Mouse (Mus musculus): Measurements from ENCODE around the gene Myo16.

Myo16 gene

DNA sequence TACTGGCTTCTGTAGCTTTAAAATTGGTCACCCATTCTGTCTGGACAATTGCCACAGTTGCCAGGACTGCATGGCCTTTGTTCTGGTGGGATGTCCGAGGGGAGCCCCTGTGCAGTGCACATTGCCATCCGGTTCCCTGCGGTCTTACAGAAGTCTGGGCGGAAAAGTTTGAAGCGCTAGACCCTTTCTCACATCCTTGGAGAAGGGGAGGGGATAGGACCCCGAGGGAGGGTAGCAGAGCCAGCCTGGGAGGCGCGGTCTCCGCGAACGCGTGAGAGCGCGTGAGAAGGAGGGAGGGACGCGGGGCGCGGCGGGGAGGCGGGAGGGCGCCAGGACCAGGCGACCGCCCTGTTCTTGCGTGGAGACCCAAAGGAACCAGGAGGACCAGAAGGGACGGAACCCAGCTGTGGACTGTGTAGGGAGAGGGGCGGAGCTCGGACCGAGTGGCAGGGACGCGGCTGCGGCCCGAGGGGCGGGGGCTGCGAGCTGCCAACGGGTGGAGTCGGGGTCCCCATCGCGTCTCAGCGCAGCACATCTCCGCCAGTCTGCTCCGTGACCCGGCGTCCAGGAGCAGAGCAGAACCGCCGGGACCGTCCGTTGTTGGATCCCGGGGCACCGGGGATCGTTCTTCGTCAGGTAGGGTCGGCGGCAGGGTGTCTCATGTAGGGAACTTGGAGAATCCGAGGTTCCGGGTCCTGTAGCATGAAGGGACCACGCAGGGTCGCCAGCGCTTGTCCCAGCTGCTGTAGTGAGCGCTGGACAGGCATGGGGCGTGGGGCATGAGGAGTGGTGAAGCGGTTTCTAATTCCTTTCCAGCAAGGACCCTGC, at the start of gene Myo16:
Gene Myo16 (plus strand): TSS at position 301 of the 828 bp plus-strand sequence.
- peak; percentile 20 for DNase-seq (ENCODE audit: low read depth, low spot score)

DNA sequence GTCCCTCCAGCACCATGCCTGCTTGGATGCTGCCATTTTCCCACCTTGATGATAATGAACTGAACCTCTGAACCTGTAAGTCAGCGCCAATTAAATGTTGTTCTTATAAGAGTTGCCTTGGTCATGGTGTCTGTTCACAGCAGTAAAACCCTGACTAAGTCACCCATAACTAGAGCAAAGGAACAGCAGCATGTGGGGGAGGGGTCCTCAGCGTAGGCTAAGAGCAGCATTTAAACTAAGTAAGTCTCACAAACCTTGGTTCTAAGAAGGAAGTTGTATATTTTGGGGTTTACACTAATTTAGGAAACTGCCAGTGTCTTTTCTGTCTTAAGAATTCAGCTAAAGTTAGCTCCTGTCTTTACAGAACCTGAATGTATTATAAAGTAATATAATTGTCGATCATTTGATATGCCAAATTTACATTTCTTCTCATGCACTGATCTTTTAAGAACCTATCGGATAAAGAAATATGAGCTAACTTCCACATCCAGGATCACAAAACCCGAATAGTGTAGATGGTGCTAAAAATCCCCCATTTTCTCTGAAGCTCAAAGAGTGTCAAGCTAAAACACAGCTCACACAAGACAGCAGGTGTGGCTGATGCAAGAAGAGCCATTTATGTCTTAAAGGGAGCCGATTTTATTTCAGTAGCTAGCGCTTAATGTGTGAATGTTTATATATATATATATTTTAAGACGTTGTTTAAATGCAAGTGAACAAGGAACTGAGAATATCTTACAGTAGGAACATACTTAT, 45.0 kb upstream of the Myo16 start:
- DNase-seq (ENCODE audit: low read depth, low spot score), result no peak

DNA sequence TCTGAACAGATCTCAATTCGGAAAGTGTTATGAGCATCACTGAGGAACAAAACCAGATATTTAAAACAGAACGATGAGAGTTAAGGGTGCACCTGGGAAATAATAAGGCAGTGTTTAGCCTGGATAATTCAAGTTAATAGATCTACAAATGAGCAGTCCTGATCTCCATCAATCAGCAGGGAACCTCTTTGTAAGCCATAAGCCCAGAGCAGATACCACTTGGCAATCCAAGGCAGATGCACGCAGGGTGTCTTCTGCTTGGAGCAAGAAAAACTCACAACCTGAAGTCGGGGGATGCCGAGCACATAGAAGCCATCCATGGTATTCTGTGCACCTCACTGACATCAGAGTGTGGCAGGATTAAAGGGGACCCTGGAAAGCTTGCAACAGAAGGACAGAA, 31.0 kb upstream of the Myo16 start:
- no peak for DNase-seq (ENCODE audit: low read depth, low spot score)

DNA sequence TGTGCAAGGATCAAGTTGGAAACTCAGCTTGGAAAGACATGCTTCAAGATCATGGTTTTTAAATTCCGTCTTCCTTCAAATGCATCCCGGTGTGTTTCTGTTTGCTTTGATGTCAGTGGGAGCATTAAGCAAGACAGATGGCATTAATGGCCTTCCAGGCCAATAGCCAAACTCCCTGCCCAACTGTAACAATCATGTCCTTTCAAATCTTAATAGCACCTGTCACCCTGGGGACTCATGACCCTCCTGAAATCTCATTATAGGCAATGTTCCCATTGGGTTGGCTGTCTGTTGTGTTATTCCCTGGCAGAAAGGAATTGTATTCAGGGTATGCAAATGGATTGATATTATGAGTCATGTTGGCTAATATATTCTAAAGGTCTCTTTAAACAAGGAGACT, 30.3 kb upstream of the Myo16 start:
- no peak for DNase-seq (ENCODE audit: low read depth, low spot score)

DNA sequence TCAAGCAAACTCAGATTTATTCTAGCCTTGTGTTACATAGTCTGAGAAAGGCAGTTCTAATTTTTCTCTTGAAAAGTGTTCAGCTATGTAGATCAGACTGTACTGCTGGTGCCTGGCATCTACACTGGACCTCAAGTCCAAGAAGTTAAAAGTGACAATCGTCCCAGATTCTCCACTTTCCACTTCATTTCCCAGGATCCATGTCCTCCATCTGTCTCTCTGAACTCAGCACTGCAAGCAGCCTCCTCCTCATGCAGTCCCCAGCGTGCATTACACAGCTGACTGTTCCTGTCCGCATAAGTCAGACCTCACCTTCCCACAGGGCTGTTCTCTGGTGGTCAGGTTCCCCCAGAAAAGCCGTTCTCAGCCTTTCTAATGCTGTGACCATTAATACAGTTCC, 28.0 kb upstream of the Myo16 start:
- DNase-seq (ENCODE audit: low read depth, low spot score), result no peak

DNA sequence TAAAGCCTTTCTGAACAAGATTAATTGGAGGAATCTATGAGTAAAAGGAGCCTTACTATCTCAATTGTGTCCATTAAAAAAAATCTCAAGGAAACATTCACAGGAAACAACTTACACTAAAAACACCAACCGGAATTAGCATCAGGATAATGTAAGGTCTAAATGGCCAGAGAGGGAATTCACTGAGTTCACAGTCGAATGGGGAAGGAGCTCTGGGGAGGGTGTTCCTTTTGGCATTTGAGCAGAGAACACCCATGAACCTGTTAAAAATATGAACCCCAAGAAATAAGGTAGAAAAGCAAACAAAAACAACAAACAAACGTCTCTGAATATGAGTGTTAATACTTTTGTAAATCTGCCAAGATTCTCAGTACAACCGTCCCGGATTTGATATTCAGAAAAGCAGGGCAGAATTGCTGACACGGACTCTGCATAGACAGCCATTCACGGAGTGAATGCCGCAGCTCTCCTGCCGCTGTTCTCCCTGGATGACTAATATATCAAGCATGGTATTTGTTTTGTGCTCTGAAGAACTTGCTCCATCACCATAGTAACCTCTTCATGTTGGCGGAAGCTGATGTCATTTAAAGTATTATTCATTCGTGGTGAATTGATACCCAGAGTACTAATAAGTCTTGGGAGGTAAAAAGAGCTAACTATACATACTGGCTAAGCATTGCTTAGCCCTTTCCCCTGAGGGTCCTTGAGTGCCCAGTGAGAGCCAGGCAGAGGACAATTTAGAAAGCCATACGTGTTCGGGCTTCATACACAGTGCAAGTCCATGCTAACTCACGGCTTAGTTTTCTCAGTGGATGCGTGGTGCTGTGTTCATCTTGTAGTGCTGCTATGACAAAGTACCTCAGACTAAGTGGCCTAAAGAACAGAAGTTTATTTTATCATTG, 22.9 kb upstream of the Myo16 start:
- no peak for DNase-seq (ENCODE audit: low read depth, low spot score)

DNA sequence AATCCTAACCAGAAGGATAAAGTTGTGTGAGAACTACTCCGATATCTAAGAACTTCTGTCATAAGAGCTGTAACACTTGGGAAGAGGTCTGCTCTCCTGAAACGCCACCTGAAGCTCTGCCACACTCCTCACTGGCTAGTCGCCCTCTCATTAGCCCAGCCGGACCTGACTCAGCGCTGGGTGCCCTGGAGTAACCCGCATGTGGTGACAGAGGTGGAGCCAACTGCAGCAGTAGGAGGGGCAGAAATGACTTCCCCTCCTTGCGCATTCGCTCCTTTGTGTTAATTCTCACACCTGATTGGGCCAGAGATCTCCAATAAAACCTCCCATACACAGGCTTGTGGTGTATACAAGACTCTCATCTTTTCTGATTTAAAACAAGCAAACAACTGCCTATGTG, 14.2 kb upstream of the Myo16 start:
- peak; percentile 9 for DNase-seq (ENCODE audit: low read depth, low spot score)

DNA sequence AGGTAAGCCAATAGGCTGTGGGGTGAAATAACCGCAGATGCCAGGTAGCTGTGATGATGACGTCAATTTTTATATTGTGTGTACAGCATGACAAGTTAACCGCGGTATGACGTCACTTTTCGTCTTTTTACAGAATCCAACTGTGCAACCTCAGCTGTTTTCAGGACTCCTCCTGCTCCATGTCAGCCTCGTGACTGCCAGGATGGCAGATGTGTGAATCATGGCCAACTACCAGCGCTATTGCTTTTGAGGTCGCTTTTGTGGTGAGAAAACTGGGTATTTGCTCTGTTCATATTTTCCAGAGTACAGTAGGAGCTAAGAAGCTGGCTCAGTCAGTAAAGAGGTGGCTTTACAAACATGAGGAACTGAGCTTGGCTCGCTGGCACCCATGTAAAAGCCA, 9.8 kb upstream of the Myo16 start:
- DNase-seq (ENCODE audit: low read depth, low spot score), result no peak

DNA sequence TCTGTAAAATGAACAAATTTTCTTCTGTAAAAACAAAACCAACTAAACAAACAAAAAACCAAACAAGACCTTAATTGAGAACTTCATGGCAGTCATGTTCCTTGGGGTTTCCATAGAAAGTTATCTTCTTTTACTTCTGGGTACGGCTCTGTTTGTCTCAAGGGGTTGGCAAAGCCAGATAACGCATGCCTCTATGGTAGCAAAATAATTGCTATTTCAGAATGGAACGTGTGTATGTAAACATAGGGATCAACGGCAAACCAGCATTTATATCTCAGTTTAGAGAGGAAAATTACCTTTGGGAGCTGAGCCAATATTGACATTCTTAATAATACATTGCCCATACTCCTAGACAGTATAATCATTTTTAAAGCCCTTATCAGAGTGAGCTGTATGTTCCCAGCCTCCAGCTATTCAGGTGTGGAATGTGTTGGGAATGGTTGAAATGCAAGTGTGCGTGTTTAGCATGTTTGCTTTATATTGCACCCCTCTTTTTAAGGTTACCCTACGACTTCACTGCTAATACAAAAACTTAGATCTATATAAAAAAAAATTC, 1.9 kb upstream of the Myo16 start:
- no peak for DNase-seq (ENCODE audit: low read depth, low spot score)

DNA sequence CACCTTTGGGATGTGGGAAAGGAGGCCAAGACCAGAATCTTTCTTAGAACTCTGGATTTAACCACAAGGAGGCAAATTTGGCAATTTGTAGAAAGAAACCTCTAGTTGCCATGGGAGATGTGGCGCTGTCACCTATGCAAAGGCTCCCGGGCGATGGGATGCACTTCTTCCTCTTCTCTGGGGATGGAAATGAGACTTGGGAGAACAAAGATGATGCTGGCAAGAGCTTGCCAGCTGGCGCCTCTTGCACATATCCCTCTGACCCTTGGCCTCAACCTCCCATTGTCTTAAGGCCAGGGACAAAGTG, 681 bp downstream of the Myo16 start:
- peak; percentile 22 for DNase-seq (ENCODE audit: low read depth, low spot score)

DNA sequence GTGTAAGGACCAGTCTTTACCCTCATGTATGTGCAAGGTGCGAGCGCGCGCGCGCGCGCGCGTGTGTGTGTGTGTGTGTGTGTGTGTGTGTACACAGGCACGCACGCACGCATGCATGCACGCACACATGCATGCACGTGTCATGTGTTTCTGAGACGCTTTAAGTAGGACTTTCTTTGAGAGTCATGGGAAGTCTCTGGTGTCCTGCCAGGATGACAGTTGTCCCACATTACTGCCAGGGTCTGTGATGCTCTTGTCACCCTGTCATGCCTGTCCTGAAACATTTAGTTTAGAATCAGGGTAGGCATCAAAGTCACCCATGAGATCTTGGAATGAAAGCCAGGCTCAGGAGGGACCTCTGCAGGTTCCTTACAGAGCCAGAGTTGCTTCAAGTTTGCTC, 1.4 kb downstream of the Myo16 start:
- no peak for DNase-seq (ENCODE audit: low read depth, low spot score)

DNA sequence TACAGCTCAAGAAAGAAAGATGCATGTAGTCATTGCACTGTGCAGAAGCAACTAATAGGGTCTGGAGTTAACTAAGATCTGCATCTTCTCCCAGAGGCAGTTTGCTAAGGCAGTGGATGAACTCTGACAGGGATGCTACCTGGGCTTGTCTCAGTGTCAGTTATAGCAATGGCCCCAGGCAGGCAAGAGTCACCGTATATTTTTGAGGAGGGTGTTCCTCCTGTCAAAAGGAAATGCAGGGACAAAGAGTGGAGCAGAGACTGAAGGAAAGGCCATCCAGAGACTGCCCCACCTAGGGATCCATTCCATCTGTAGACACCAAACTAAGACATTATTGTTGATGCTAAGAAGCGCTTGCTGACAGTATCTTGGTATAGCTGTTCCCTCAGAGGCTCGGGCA, 7.4 kb downstream of the Myo16 start:
- no peak for DNase-seq (ENCODE audit: low read depth, low spot score)

DNA sequence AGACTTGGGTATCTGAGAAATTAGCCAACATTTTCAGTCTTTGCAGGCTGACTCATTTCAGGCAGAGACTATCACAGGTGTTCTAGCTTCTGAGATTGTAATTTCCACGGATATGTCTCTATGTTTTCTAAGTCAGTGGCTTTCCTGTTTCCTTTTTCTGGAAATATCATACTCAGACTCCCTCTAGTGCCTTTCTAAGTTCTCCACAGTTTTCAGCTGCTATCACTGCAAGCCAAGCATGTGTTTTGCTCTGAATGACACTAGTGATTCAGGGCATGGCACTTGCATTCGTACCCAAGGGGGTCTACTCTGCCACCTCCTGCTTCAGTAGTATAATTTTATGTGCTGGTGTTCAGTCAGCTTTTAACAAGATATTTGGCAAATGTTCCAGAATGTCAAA, 11.2 kb downstream of the Myo16 start:
- no peak for DNase-seq (ENCODE audit: low read depth, low spot score)

DNA sequence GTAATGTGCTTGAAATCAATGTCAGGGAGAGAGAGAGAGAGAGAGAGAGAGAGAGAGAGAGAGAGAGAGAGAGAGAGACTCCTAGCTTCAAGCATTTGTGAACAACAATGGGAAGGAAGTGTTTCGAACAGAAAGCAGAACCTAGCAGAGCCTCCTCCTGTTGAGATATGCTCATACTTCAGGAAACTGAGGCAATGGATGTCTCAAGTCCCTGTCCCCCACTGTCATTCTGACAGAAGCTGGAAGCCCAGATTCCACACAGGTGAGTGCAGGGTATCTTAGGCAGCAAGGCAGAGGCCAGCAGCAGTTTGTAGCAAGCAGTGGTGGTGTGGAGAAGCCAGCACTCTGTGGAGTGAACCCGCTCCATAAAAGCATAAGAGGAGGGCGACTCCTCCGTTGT, 14.6 kb downstream of the Myo16 start:
- no peak for DNase-seq (ENCODE audit: low read depth, low spot score)

DNA sequence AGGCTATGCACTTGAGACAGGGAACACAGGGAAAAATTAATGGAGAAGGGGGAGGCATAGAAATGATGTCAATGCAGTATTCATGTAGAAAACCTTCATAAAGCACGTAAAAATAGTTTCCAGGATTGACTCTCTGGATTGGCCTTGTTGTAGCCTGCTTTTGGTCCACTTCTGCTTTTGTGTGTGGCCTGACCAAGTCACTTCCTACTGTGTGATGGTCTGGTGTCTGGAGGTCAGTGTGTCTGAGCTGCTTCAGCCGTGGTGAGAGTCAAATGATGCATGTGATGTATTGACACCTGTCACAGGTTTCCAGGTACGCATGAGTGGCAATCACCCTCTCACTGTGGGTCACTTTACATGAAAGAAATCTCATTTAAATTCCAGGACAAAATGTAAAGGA, 16.2 kb downstream of the Myo16 start:
- DNase-seq (ENCODE audit: low read depth, low spot score), result no peak

DNA sequence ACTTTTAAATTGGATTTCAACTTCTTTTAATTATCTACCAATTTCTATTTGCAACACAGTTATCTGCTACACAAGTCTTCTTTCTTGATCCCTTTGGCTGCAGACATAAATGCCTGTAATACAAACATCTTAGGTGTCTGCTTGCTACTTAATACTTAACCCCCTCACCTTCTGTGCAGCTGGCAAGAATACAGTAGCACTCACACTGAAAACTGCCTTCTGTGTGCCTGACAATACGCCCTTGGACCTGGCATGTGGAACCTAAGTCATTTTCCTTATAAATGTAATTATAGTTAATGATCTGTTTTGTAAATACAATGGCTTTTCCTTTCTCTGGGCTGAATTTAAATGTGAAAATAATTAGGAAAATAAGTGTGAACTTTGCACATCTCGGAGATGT, 17.6 kb downstream of the Myo16 start:
- no peak for DNase-seq (ENCODE audit: low read depth, low spot score)

DNA sequence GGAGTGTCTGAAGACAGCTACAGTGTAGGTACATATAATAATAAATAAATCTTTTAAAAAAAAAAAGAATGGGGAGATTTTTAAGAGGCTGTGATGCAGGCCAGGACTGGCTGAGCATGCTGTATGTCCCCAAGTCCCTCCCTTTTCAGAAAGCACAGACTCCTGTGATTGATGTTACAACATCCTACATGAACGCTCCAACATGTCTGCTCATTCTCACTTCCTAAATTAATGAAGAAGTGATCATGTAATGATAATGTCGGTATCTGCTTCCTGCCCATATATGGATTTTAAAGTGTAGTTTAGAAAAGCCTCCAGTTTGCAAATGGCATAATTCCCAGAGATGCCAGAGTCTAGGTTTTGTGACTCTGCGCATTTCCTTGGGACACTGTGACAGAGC, 18.6 kb downstream of the Myo16 start:
- no peak for DNase-seq (ENCODE audit: low read depth, low spot score)

DNA sequence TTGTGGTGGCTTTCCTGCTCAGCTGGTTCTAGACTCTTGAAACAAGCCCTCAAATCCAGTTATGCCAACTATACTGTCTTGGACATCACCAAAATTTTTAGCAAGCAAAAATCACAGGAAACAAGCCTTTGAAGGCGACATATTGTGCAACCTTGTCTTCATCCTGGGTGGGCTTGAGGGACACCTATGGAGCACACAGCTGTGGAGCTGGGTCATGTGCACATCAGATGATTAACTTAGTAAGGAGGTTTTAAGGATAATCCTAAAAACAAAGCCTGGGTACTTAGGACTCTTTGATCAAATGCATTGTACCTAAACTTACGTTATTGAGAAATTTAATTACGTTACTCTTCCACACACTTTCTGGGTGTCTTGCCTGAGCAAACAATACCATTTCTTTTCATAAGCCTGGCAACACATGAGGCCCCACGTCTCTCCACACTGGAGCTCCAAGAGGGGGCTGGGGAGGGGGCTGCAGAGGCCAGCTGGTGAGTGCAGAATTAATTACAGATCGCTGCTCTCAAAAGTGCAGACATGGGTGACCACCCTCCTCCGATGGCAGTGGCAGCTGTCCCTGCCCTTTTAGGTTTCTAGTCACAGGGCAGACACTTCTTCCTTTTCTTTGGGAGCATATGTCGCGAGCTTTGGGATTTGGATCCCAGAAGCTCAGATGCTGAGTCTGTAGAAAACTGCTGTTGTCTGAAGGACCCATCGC, 19.5 kb downstream of the Myo16 start:
- no peak for DNase-seq (ENCODE audit: low read depth, low spot score)

DNA sequence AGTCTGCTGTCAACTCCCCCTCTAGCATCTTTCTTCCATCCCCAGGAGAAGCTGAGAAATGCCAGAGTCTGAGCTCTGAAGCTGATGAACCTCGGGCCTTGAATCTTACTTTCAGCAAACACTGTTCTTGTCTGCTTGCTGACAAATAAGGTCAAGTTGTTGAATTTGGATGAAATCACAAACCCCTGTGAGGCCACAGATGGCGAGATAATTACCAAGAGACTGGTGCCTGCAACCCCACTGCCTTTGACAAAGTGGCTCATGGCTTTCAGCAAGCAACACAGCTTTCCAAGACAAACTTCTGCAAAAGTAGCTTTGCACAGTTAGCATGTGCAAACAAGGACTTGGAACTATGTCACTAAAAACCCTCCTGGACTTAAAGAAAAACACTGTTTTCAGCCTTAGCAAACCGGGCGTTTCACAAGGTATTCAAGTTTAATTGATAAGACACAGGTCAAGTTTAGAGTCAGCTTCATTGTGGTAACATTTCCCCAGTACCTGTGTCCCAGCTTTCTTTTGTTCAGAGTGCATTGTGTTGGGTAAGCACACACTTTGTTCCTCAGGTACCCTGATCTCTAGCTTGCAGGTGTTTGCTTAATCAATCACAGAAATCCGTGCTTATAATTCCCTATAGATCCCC, 20.6 kb downstream of the Myo16 start:
- DNase-seq (ENCODE audit: low read depth, low spot score), result no peak

DNA sequence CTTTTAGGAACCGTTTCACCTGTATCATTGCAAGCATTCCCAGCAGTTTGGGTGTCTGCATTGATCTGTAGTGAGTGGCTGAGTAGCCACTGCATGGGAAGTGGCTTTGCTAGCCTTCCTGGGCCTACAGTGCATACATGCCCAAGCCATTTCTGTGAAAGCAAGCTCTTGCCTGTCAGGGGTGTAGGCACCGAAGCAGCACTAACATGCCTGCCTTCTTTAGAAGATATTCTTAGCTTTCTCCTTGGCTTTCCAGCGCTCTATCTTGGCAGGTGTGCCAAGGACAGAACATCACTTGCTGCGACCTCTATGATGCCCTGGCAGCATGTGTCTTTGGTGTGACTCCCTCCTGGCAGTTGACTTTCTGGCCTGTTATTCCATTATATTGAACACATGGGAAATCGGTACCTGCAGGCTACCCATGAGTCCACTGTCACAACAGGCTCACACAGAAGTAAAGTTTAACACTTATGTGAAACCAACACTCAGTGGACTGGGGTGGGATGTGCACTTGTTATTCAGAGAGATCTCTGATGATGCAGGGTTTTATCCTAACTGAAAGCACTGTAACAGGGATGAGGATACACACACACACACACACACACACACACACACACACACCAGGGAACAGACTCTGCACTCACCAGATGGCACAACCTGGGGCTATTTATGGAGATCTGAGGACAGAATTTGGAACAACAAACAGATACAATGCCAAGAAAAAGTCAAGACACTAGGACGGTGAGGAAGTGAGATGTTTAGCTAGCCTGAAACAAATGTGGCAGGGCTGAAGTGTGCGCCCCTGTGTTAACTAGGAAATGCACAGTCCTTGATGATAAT, 21.4 kb downstream of the Myo16 start:
- no peak for DNase-seq (ENCODE audit: low read depth, low spot score)
